Comparison of ENCODE assay signal across 14 mouse cellular contexts in the genomic region with DNA sequence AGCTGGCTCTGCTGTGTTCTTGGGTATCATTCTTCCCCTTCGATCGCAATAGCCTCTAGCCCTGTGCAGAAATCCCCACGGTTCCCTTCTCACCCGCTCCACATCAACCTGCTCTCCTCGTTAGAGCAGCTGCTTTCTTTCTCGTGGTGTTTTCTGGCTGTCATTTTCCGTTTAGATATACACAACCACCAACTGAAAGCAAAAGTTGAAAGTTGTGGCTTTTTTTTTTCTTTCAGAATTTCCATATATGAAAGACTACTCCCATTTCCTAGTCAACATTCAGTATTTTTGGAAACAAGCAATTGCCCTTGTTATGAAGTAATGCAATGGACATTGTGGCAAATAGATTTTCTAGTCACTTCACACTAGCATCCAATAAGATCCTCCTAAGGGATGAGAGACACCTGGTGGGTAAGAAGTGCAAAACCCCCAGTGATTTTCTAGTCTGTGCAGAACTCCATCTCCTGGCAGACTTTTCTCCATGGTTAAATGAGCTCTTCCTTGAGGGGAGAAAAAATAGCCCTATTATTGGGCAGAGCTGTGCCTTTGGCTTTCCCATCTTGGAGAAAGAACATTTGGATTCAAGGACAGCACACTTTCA. TPM values are rescaled to one million over a fixed set of nuclear protein-coding genes. Genes with fewer than 3 reads are reported as not detected.
DNase-seq lines count a peak whose midpoint lies in the region; ATAC-seq and TF ChIP-seq lines count a peak whose summit lies in the region.
"Had no signal": no experiment of that assay in that cellular context is flagged by ENCODE, and none has a peak within 500 bp of the region (broad histone marks: within the 10 kb centered on the region; RNA-seq: fewer than 3 reads in every experiment).

No protein-coding gene starts in this region.

- TF ChIP-seq POLR2A in brain, embryonic 14.5 days (IDR thresholded peaks at IDR 0.05; ENCODE audit: borderline replicate concordance, extremely low read depth, insufficient read depth, insufficient read length, poor library complexity, severe bottlenecking): no peak

- ATAC-seq in intestine, embryonic 15.5 days: no peak
- ATAC-seq in intestine, embryonic 16.5 days: no peak
- no peak for ATAC-seq in midbrain, postnatal 0 days (ENCODE audit: low FRiP score)
- no peak for ATAC-seq in stomach, embryonic 16.5 days (ENCODE audit: insufficient read depth, low FRiP score)

- peak; percentile 60 for TF ChIP-seq CTCF in midbrain, postnatal 0 days (IDR thresholded peaks at IDR 0.05)
- peak; percentile 7; the same call in 1 of the 2 replicates for TF ChIP-seq CTCF in brain, embryonic 14.5 days (IDR thresholded peaks at IDR 0.05; ENCODE audit: borderline replicate concordance, extremely low read depth, insufficient read depth, insufficient read length)

- no peak for DNase-seq in midbrain, postnatal 0 days (ENCODE audit: low spot score)
- DNase-seq in midbrain, embryonic 10.5 days (ENCODE audit: low spot score): no peak
- DNase-seq in brain, embryonic 14.5 days (ENCODE audit: low read depth): no peak
- DNase-seq in adrenal gland, adult 8-10 months: no peak
- no peak for DNase-seq in right cerebral cortex, adult 18-20 months
- DNase-seq: adrenal gland, postnatal 25 days; liver; lung, postnatal 4 days had no signal

- no peaks in the 10 kb centered on the region for H3K27me3 ChIP-seq in intestine, embryonic 15.5 days (replicated peaks)
- no peaks in the 10 kb centered on the region for H3K27me3 ChIP-seq in intestine, embryonic 16.5 days (replicated peaks; ENCODE audit: control insufficient read depth, insufficient read depth, low read length)
- no peaks in the 10 kb centered on the region for H3K27me3 ChIP-seq in midbrain, postnatal 0 days (ENCODE audit: insufficient read depth, low read length)
- no peaks in the 10 kb centered on the region for H3K27me3 ChIP-seq in midbrain, embryonic 10.5 days (ENCODE audit: low read depth, poor library complexity, severe bottlenecking)
- no peaks in the 10 kb centered on the region for H3K27me3 ChIP-seq in stomach, embryonic 16.5 days (ENCODE audit: control insufficient read depth, insufficient read depth, low read length)

- no peak overlapping the region for H3K4me3 ChIP-seq in intestine, embryonic 15.5 days (replicated peaks)
- H3K4me3 ChIP-seq in intestine, embryonic 16.5 days (ENCODE audit: low read length): no peak overlapping the region
- H3K4me3 ChIP-seq in midbrain, postnatal 0 days (ENCODE audit: low read depth, low read length): no peak overlapping the region
- H3K4me3 ChIP-seq in midbrain, embryonic 10.5 days: no peak overlapping the region
- no peak overlapping the region for H3K4me3 ChIP-seq in stomach, embryonic 16.5 days (replicated peaks; ENCODE audit: low read length)
- H3K4me3 ChIP-seq: hindbrain, embryonic 10.5 days; kidney, embryonic 15.5 days had no signal

- peaks cover 2% of the 10 kb centered on the region; the same call in 1 of the 2 replicates for H3K4me1 ChIP-seq in intestine, embryonic 15.5 days (replicated peaks)
- H3K4me1 ChIP-seq in intestine, embryonic 16.5 days (ENCODE audit: control insufficient read depth, insufficient read depth, low read length): peaks cover 3% of the 10 kb centered on the region; the same call in 1 of the 2 replicates
- no peaks in the 10 kb centered on the region for H3K4me1 ChIP-seq in midbrain, postnatal 0 days (ENCODE audit: insufficient read depth, low read length)
- peaks cover 8% of the 10 kb centered on the region for H3K4me1 ChIP-seq in midbrain, embryonic 10.5 days
- 0 out of 2 replicates have a peak, but pooled peaks cover 6% of the 10 kb centered on the region for H3K4me1 ChIP-seq in stomach, embryonic 16.5 days (ENCODE audit: control insufficient read depth, insufficient read depth, low read length)
- H3K4me1 ChIP-seq: hindbrain, embryonic 10.5 days; kidney, embryonic 15.5 days had no signal

- H3K4me2 ChIP-seq in intestine, embryonic 15.5 days (replicated peaks): no peak overlapping the region
- no peak overlapping the region for H3K4me2 ChIP-seq in intestine, embryonic 16.5 days (ENCODE audit: low read depth, low read length)
- H3K4me2 ChIP-seq in midbrain, postnatal 0 days (ENCODE audit: low read depth, low read length, poor library complexity, severe bottlenecking): no peak overlapping the region
- H3K4me2 ChIP-seq in stomach, embryonic 16.5 days (ENCODE audit: low read depth, low read length): no peak overlapping the region
- H3K4me2 ChIP-seq: kidney, embryonic 15.5 days had no signal

- 44% methylated on average over 7 of the region's 7 CpGs for WGBS in intestine, embryonic 15.5 days
- WGBS in intestine, embryonic 16.5 days: 58% methylated on average over 7 of the region's 7 CpGs
- 69% methylated on average over 7 of the region's 7 CpGs for WGBS in midbrain, postnatal 0 days
- 82% methylated on average over 7 of the region's 7 CpGs for WGBS in midbrain, embryonic 10.5 days
- WGBS in stomach, embryonic 16.5 days: 43% methylated on average over 7 of the region's 7 CpGs

- H3K36me3 ChIP-seq in intestine, embryonic 15.5 days: no peaks in the 10 kb centered on the region
- no peaks in the 10 kb centered on the region for H3K36me3 ChIP-seq in intestine, embryonic 16.5 days (ENCODE audit: control insufficient read depth, insufficient read depth, low read length)
- no peaks in the 10 kb centered on the region for H3K36me3 ChIP-seq in midbrain, postnatal 0 days (ENCODE audit: insufficient read depth, low read length)
- no peaks in the 10 kb centered on the region for H3K36me3 ChIP-seq in midbrain, embryonic 10.5 days
- H3K36me3 ChIP-seq in stomach, embryonic 16.5 days (ENCODE audit: control insufficient read depth, insufficient read depth, low read length): no peaks in the 10 kb centered on the region
- H3K36me3 ChIP-seq: hindbrain, embryonic 10.5 days; kidney, embryonic 15.5 days had no signal

- no peak overlapping the region for H3K9ac ChIP-seq in intestine, embryonic 15.5 days
- no peak overlapping the region for H3K9ac ChIP-seq in intestine, embryonic 16.5 days (ENCODE audit: low read depth, low read length)
- no peak overlapping the region for H3K9ac ChIP-seq in midbrain, postnatal 0 days (replicated peaks; ENCODE audit: low read length, poor library complexity, severe bottlenecking)
- H3K9ac ChIP-seq in stomach, embryonic 16.5 days (ENCODE audit: low read length): no peak overlapping the region
- H3K9ac ChIP-seq: kidney, embryonic 15.5 days had no signal

- peak overlapping the region; percentile 56; the same call in 1 of the 2 replicates for H3K27ac ChIP-seq in intestine, embryonic 15.5 days
- H3K27ac ChIP-seq in intestine, embryonic 16.5 days (ENCODE audit: low read length): no peak overlapping the region
- H3K27ac ChIP-seq in midbrain, postnatal 0 days (ENCODE audit: low read depth, low read length): no peak overlapping the region
- no peak overlapping the region for H3K27ac ChIP-seq in midbrain, embryonic 10.5 days (replicated peaks)
- 0 out of 2 replicates have a peak overlapping the region, but pooled peaks have one; percentile 36 for H3K27ac ChIP-seq in stomach, embryonic 16.5 days (ENCODE audit: low read length)
- H3K27ac ChIP-seq: hindbrain, embryonic 10.5 days; kidney, embryonic 15.5 days had no signal

- no peaks in the 10 kb centered on the region for H3K9me3 ChIP-seq in intestine, embryonic 15.5 days
- no peaks in the 10 kb centered on the region for H3K9me3 ChIP-seq in intestine, embryonic 16.5 days (ENCODE audit: control insufficient read depth, low read length)
- no peaks in the 10 kb centered on the region for H3K9me3 ChIP-seq in midbrain, postnatal 0 days (ENCODE audit: low read length)
- no peaks in the 10 kb centered on the region for H3K9me3 ChIP-seq in midbrain, embryonic 10.5 days (replicated peaks)
- no peaks in the 10 kb centered on the region for H3K9me3 ChIP-seq in stomach, embryonic 16.5 days (replicated peaks; ENCODE audit: control insufficient read depth, low read length)
- H3K9me3 ChIP-seq: hindbrain, embryonic 10.5 days; kidney, embryonic 15.5 days had no signal

RNA-seq across cellular contexts. Expression of a gene that starts 11.8 kb away (rescaled TPM):
- not detected in 2 replicates for polyA plus RNA-seq in intestine, embryonic 15.5 days (2015; fragmentation: Nextera tagmentation; extraction: Ambion mirVana)
- polyA plus RNA-seq in intestine, embryonic 16.5 days (2015; fragmentation: Nextera tagmentation; extraction: Ambion mirVana): not detected in 2 replicates
- not detected in 2 replicates for total RNA-seq in midbrain, postnatal 0 days (2014; rRNA removed)
- polyA plus RNA-seq in midbrain, postnatal 0 days (2015; fragmentation: Nextera tagmentation; extraction: Ambion mirVana): not detected in 2 replicates
- polyA plus RNA-seq in midbrain, embryonic 10.5 days (2016; fragmentation: Nextera tagmentation; extraction: Ambion mirVana): not detected in 2 replicates
- not detected in 2 replicates for polyA plus RNA-seq in brain, embryonic 14.5 days (2012; rRNA removed)
- not detected in 2 replicates for polyA plus RNA-seq in stomach, embryonic 16.5 days (2015; fragmentation: Nextera tagmentation; extraction: Ambion mirVana)
- total RNA-seq in adrenal gland, adult 8-10 months (2022): not detected
- total RNA-seq: adrenal gland, postnatal 25 days had no signal
- polyA plus RNA-seq: hindbrain, embryonic 10.5 days; kidney, embryonic 15.5 days; urinary bladder, adult 2 months had no signal

RNA-seq across cellular contexts. Expression of a gene that starts 17.0 kb away (rescaled TPM):
- polyA plus RNA-seq in intestine, embryonic 15.5 days (2015; fragmentation: Nextera tagmentation; extraction: Ambion mirVana): 0.39 and 0.80 TPM in 2 replicates
- polyA plus RNA-seq in intestine, embryonic 16.5 days (2015; fragmentation: Nextera tagmentation; extraction: Ambion mirVana): 0.21 TPM in 1 of 2 replicates, not detected in the other
- not detected in 2 replicates for total RNA-seq in midbrain, postnatal 0 days (2014; rRNA removed)
- not detected in 2 replicates for polyA plus RNA-seq in midbrain, postnatal 0 days (2015; fragmentation: Nextera tagmentation; extraction: Ambion mirVana)
- polyA plus RNA-seq in midbrain, embryonic 10.5 days (2016; fragmentation: Nextera tagmentation; extraction: Ambion mirVana): 0.19 and 0.32 TPM in 2 replicates
- not detected in 2 replicates for polyA plus RNA-seq in brain, embryonic 14.5 days (2012; rRNA removed)
- polyA plus RNA-seq in stomach, embryonic 16.5 days (2015; fragmentation: Nextera tagmentation; extraction: Ambion mirVana): 0.19 and 0.26 TPM in 2 replicates
- not detected for total RNA-seq in adrenal gland, adult 8-10 months (2022)
- total RNA-seq: adrenal gland, postnatal 25 days had no signal
- polyA plus RNA-seq: hindbrain, embryonic 10.5 days had no signal

RNA-seq across cellular contexts. Expression of a gene that starts 20.6 kb away (rescaled TPM):
- 75.3 and 89.4 TPM in 2 replicates for polyA plus RNA-seq in intestine, embryonic 15.5 days (2015; fragmentation: Nextera tagmentation; extraction: Ambion mirVana)
- polyA plus RNA-seq in intestine, embryonic 16.5 days (2015; fragmentation: Nextera tagmentation; extraction: Ambion mirVana): 63.4 and 69.9 TPM in 2 replicates
- total RNA-seq in midbrain, postnatal 0 days (2014; rRNA removed): 148 and 172 TPM in 2 replicates
- 77.6 and 82.5 TPM in 2 replicates for polyA plus RNA-seq in midbrain, postnatal 0 days (2015; fragmentation: Nextera tagmentation; extraction: Ambion mirVana)
- polyA plus RNA-seq in midbrain, embryonic 10.5 days (2016; fragmentation: Nextera tagmentation; extraction: Ambion mirVana): 95.6 and 111 TPM in 2 replicates
- 45.5 and 69.0 TPM in 2 replicates for polyA plus RNA-seq in brain, embryonic 14.5 days (2012; rRNA removed)
- polyA plus RNA-seq in stomach, embryonic 16.5 days (2015; fragmentation: Nextera tagmentation; extraction: Ambion mirVana): 83.6 and 87.9 TPM in 2 replicates
- total RNA-seq in adrenal gland, adult 8-10 months (2022): 100 to 1,000 TPM in 1 of 4 experiments, 10 to 100 TPM in 3; 76.7 to 100 (median 91.0) TPM

RNA-seq across cellular contexts. Expression of a gene that starts 21.3 kb away (rescaled TPM):
- polyA plus RNA-seq in intestine, embryonic 15.5 days (2015; fragmentation: Nextera tagmentation; extraction: Ambion mirVana): 0.80 and 0.97 TPM in 2 replicates
- polyA plus RNA-seq in intestine, embryonic 16.5 days (2015; fragmentation: Nextera tagmentation; extraction: Ambion mirVana): 0.62 and 1.4 TPM in 2 replicates
- total RNA-seq in midbrain, postnatal 0 days (2014; rRNA removed): 0.71 TPM in 1 of 2 replicates, not detected in the other
- 0.49 and 1.3 TPM in 2 replicates for polyA plus RNA-seq in midbrain, postnatal 0 days (2015; fragmentation: Nextera tagmentation; extraction: Ambion mirVana)
- polyA plus RNA-seq in midbrain, embryonic 10.5 days (2016; fragmentation: Nextera tagmentation; extraction: Ambion mirVana): 0.80 and 1.1 TPM in 2 replicates
- 1.2 and 2.4 TPM in 2 replicates for polyA plus RNA-seq in brain, embryonic 14.5 days (2012; rRNA removed)
- polyA plus RNA-seq in stomach, embryonic 16.5 days (2015; fragmentation: Nextera tagmentation; extraction: Ambion mirVana): 0.36 and 0.51 TPM in 2 replicates
- under 1 TPM; 0.67 to 0.92 (median 0.73) TPM for total RNA-seq in adrenal gland, adult 8-10 months (2022)

RNA-seq across cellular contexts. Expression of a gene that starts 30.8 kb away (rescaled TPM):
- 0.63 TPM in 1 of 2 replicates, not detected in the other for polyA plus RNA-seq in intestine, embryonic 15.5 days (2015; fragmentation: Nextera tagmentation; extraction: Ambion mirVana)
- 0.44 and 0.83 TPM in 2 replicates for polyA plus RNA-seq in intestine, embryonic 16.5 days (2015; fragmentation: Nextera tagmentation; extraction: Ambion mirVana)
- total RNA-seq in midbrain, postnatal 0 days (2014; rRNA removed): not detected in 2 replicates
- not detected in 2 replicates for polyA plus RNA-seq in midbrain, postnatal 0 days (2015; fragmentation: Nextera tagmentation; extraction: Ambion mirVana)
- polyA plus RNA-seq in midbrain, embryonic 10.5 days (2016; fragmentation: Nextera tagmentation; extraction: Ambion mirVana): 0.29 TPM in 1 of 2 replicates, not detected in the other
- not detected in 2 replicates for polyA plus RNA-seq in brain, embryonic 14.5 days (2012; rRNA removed)
- polyA plus RNA-seq in stomach, embryonic 16.5 days (2015; fragmentation: Nextera tagmentation; extraction: Ambion mirVana): 0.59 and 0.89 TPM in 2 replicates
- total RNA-seq in adrenal gland, adult 8-10 months (2022): under 1 TPM in 1 of 4 experiments, not detected in 3; 0.46 TPM
- total RNA-seq: adrenal gland, postnatal 25 days had no signal
- polyA plus RNA-seq: urinary bladder, adult 2 months had no signal

Comparison
In these comparisons a context has a peak if more than half of its experiments do, and no peak if none do; other contexts are left out.
1. H3K27ac ChIP-seq: peak in intestine, embryonic 15.5 days (single experiment) and stomach, embryonic 16.5 days (single experiment); none in intestine, embryonic 16.5 days (single experiment), midbrain, postnatal 0 days (single experiment) and midbrain, embryonic 10.5 days (single experiment).